Mouse (Mus musculus): ENCODE results near the gene Mpv17. TPM values are rescaled to one million over a fixed set of nuclear protein-coding genes. Genes with fewer than 3 reads are reported as not detected.

The Mpv17 gene
- polyA plus RNA-seq, 1 experiment from 2014 or later, result 56.6 TPM

GRCm38 (mm10) chr5:31110781-31111180 lies 43.3 kb downstream of the Mpv17 start:
- H3K36me3 ChIP-seq (ENCODE audit: control insufficient read depth, insufficient read depth, low read length), result no peaks in the 10 kb centered on the region
- 31% methylated on average over 7 of the region's 7 CpGs for whole genome bisulfite sequencing
- H3K4me2 ChIP-seq (ENCODE audit: low read depth, severe bottlenecking), result no peak overlapping the region
- no peak overlapping the region for H3K4me3 ChIP-seq (ENCODE audit: low read depth, low read length)
- H3K9me3 ChIP-seq (ENCODE audit: control insufficient read depth, low read length), result no peaks in the 10 kb centered on the region
- DNase-seq (ENCODE audit: low spot score) (no peak), ATAC-seq (ENCODE audit: insufficient number of reproducible peaks, low FRiP score, low TSS enrichment, low read depth) (no peak)
- H3K27me3 ChIP-seq (ENCODE audit: control insufficient read depth, insufficient read depth, low read length), result no peaks in the 10 kb centered on the region
- H3K27ac ChIP-seq (replicated peaks; ENCODE audit: low read depth, low read length), result no peak overlapping the region
- no peak overlapping the region for H3K9ac ChIP-seq (ENCODE audit: low read length)
- H3K4me1 ChIP-seq (ENCODE audit: control insufficient read depth, insufficient read depth, low read length), result no peaks in the 10 kb centered on the region

DNA sequence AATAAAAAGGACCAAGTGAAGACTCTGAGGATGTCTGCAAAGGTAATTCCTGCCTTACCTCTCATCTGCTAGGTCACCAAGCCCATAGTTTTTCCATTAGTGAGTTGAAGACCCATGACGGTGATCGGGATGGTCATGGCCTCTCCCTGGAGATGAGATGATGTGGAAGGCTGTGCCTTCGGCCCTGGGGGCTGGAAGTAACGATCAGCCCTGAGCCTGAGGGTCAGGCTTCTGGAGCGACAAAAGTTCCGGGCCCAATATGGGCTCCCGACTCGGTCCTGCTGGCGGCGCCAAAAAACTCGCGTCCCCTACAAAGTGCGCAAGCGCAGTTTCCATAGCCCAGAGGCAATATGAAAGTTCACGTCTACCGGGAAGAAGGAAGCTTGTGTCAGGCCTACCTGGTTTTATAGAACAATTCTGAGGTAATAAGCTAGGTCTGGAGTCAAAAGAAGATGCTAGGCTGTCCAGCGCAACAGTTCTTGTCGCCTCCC lies 46.0 kb downstream of the Mpv17 start, which contains the start of gene Slc30a3:
Gene Slc30a3 (minus strand): TSS at position 238 of the 491 bp plus-strand sequence.
- no peaks in the 10 kb centered on the region for H3K9me3 ChIP-seq (ENCODE audit: control insufficient read depth, low read length)
- no peaks in the 10 kb centered on the region for H3K27me3 ChIP-seq (ENCODE audit: control insufficient read depth, insufficient read depth, low read length)
- H3K36me3 ChIP-seq (ENCODE audit: control insufficient read depth, insufficient read depth, low read length), result no peaks in the 10 kb centered on the region
- ATAC-seq (ENCODE audit: insufficient number of reproducible peaks, low FRiP score, low TSS enrichment, low read depth), result no peak
- H3K9ac ChIP-seq (ENCODE audit: low read length), result no peak within 1 kb of the TSS
- H3K4me3 ChIP-seq (ENCODE audit: low read depth, low read length), result no peak within 1 kb of the TSS
- DNase-seq (ENCODE audit: low spot score), result no peak
- no peak within 1 kb of the TSS for H3K27ac ChIP-seq (replicated peaks; ENCODE audit: low read depth, low read length)
- H3K4me2 ChIP-seq (ENCODE audit: low read depth, severe bottlenecking), result no peak within 1 kb of the TSS
- WGBS, result 92% methylated on average over 18 of the region's 18 CpGs
- H3K4me1 ChIP-seq (ENCODE audit: control insufficient read depth, insufficient read depth, low read length), result no peaks in the 10 kb centered on the region

DNA sequence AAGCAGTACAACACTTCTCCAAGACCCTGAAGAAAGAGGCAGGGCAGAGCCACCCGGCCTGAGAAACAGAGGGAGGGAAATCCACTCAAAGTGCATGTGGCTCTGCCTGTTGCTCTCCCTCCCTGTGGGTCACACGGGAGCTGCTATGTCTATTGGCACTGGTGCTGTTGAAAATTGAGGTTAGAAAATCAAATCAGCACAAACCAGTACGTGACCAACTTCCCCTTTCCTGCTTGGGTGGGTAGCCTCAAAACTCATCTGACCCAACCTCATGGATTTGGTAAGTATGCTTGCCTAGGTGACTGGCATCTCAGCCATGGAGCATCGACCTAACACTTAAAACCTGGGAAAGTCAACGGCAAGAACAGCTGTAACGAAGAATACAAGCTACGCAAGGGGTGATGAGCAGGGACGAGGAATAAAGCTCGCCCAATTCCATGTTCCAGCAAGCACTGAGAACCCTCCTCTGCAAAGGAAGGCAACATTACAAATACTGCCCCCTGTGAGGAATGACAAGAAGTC lies 48.2 kb downstream of the Mpv17 start, which contains the start of gene Dnajc5g:
Gene Dnajc5g (plus strand): TSS at position 472 of the 522 bp plus-strand sequence.
- Histone ChIP-seq H3K9ac (ENCODE audit: low read length) (no peak within 1 kb of the TSS), H3K4me1 (ENCODE audit: control insufficient read depth, insufficient read depth, low read length) (no peaks in the 10 kb centered on the region), H3K27ac (replicated peaks; ENCODE audit: low read depth, low read length) (no peak within 1 kb of the TSS), H3K9me3 (ENCODE audit: control insufficient read depth, low read length) (no peaks in the 10 kb centered on the region), H3K4me2 (ENCODE audit: low read depth, severe bottlenecking) (no peak within 1 kb of the TSS), H3K4me3 (ENCODE audit: low read depth, low read length) (no peak within 1 kb of the TSS), H3K36me3 (ENCODE audit: control insufficient read depth, insufficient read depth, low read length) (no peaks in the 10 kb centered on the region), H3K27me3 (ENCODE audit: control insufficient read depth, insufficient read depth, low read length) (no peaks in the 10 kb centered on the region)
- DNase-seq (ENCODE audit: low spot score) (no peak), ATAC-seq (ENCODE audit: insufficient number of reproducible peaks, low FRiP score, low TSS enrichment, low read depth) (no peak)
- WGBS, result 86% methylated on average over 9 of the region's 9 CpGs

DNA sequence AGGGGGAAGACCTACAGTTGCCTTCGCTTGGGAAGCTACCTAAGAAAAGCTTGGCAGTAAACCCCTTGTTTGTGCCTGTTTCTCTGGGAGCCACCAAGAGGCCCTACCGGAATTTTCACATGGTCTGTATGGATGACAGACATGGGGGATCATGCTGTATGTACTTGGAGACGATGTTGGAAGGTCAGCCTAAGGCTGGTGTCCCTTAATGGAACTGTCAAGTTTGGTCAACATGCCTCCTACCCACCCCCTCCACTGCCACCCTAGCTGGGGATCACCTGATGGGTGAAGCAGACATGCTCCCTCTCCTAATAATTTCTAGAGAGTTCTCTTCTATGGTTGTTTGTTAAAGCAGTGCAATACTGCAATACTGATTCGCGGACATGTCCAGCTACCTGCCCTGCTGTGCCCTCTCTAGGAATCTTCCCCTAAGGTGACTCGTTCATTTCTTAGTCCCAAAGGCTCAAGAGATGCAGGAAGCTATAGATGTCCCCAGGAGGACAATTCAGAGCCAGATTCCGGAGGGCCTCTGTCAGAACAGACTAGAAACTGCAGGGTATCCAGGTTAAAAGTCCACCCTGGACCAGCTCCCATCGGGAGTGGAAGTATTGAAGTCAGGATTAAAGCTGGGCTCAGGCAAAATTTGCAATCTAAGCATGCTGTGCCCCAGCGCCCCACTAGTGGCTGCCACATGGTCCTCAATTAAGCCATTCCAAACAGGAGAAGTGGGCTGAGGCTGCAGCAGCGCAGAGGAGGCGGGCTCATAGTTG lies 58.2 kb downstream of the Mpv17 start:
- peaks cover 10% of the 10 kb centered on the region for H3K4me1 ChIP-seq (ENCODE audit: control insufficient read depth, insufficient read depth, low read length)
- 27% methylated on average over 11 of the region's 11 CpGs for WGBS
- no peak overlapping the region for H3K9ac ChIP-seq (ENCODE audit: low read length)
- no peak overlapping the region for H3K4me3 ChIP-seq (ENCODE audit: low read depth, low read length)
- no peak overlapping the region for H3K4me2 ChIP-seq (ENCODE audit: low read depth, severe bottlenecking)
- H3K9me3 ChIP-seq (ENCODE audit: control insufficient read depth, low read length), result no peaks in the 10 kb centered on the region
- H3K36me3 ChIP-seq (ENCODE audit: control insufficient read depth, insufficient read depth, low read length), result no peaks in the 10 kb centered on the region
- peaks cover 65% of the 10 kb centered on the region for H3K27me3 ChIP-seq (ENCODE audit: control insufficient read depth, insufficient read depth, low read length)
- no peak for ATAC-seq (ENCODE audit: insufficient number of reproducible peaks, low FRiP score, low TSS enrichment, low read depth)
- no peak overlapping the region for H3K27ac ChIP-seq (replicated peaks; ENCODE audit: low read depth, low read length)
- no peak for DNase-seq (ENCODE audit: low spot score)

DNA sequence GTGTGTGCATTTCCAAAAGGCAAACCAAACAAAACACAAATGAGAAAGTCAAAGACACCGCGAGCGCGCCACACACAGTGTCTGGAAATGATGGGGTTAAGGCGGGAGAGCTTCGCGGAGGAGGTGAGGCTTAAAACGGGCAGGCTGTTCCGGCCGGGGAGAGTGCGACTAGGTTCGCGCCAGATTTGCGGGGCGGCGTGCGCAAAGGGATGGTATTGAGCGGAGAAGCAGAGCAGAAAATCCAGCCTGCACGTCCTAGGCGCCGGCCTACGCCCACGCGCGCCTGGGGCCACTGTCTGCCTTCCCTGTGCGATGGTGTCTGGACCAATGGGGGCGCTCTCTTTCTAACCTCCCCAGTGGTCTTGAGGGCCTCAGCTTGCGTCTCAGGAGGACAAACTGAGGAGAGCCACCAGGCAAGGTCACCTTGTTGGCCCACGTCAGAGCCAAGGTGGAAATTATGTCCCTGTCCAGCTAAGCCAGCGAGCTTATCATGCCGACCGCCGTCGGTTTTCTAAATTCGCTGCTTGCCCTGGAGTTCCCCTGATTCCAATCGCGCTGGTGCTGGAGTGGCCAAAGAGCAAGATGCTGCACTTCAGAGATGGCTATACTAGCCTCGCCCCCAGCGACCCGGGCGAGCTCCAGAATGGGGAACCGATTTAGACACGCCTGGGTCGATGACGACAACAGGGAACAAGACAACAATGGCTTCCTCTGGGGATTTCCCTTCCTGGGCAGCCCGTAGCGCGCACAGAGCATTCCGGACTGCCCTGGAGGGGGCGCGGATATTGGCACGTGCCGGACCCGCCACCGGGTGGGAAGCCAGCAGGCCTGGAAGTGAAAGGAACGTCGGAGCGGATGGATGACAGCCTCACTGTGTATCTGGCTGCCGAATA lies 59.0 kb downstream of the Mpv17 start:
- H3K4me3 ChIP-seq (ENCODE audit: low read depth, low read length), result peak overlapping the region; percentile 5; the same call in 1 of the 2 replicates
- no peaks in the 10 kb centered on the region for H3K9me3 ChIP-seq (ENCODE audit: control insufficient read depth, low read length)
- no peaks in the 10 kb centered on the region for H3K36me3 ChIP-seq (ENCODE audit: control insufficient read depth, insufficient read depth, low read length)
- H3K27me3 ChIP-seq (ENCODE audit: control insufficient read depth, insufficient read depth, low read length), result peaks cover 74% of the 10 kb centered on the region
- H3K27ac ChIP-seq (replicated peaks; ENCODE audit: low read depth, low read length), result no peak overlapping the region
- peak; percentile 49 for DNase-seq (ENCODE audit: low spot score)
- WGBS, result under 1% methylated on average over 59 of the region's 59 CpGs
- H3K9ac ChIP-seq (ENCODE audit: low read length), result no peak overlapping the region
- peaks cover 10% of the 10 kb centered on the region for H3K4me1 ChIP-seq (ENCODE audit: control insufficient read depth, insufficient read depth, low read length)
- no peak for ATAC-seq (ENCODE audit: insufficient number of reproducible peaks, low FRiP score, low TSS enrichment, low read depth)
- H3K4me2 ChIP-seq (ENCODE audit: low read depth, severe bottlenecking), result peak overlapping the region; percentile 33

DNA sequence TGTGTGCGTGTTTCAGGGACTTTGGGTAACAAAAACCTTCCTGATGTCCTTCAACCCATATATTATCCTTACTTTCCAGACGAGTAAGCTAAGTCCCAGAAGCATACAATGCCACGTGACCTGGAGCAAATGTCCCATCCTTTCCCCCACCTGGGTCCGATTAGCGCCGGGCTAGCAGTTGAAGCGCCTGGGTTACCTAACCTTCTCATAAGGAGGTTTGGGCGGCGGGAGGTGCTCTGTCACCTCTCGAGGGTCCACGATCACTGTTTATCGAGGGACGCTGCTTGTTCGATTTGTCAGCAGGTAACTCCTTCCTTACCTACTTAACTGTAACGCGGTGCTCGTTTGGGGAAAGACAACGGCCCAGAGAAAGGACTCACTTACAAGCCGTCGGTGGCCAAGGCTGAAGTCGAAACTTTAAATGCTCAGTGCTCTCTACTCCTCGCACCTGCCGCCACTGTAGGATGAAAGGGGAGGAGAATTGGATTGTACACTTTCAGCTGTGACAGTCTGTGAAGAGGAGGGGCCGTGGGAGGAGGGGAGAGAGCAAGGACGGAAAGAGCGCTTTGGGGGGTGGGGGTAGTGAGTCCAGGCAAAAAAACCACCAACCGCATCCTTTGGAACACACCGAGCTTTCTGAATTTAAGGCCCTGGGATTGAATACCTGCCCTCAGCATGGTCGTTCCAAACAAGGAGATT lies 59.8 kb downstream of the Mpv17 start:
- Histone ChIP-seq H3K9me3 (ENCODE audit: control insufficient read depth, low read length) (no peaks in the 10 kb centered on the region), H3K4me3 (ENCODE audit: low read depth, low read length) (peak overlapping the region; percentile 5; the same call in 1 of the 2 replicates), H3K4me2 (ENCODE audit: low read depth, severe bottlenecking) (0 out of 2 replicates have a peak overlapping the region, but pooled peaks have one; percentile 13), H3K9ac (ENCODE audit: low read length) (no peak overlapping the region), H3K4me1 (ENCODE audit: control insufficient read depth, insufficient read depth, low read length) (peaks cover 10% of the 10 kb centered on the region), H3K27me3 (ENCODE audit: control insufficient read depth, insufficient read depth, low read length) (peaks cover 80% of the 10 kb centered on the region), H3K27ac (replicated peaks; ENCODE audit: low read depth, low read length) (no peak overlapping the region), H3K36me3 (ENCODE audit: control insufficient read depth, insufficient read depth, low read length) (no peaks in the 10 kb centered on the region)
- no peak for ATAC-seq (ENCODE audit: insufficient number of reproducible peaks, low FRiP score, low TSS enrichment, low read depth)
- WGBS, result 2% methylated on average over 29 of the region's 29 CpGs
- DNase-seq (ENCODE audit: low spot score), result peak; percentile 65

- H3K4me3 ChIP-seq (ENCODE audit: low read depth, low read length), result peak overlapping the region; percentile 35
- 0 out of 2 replicates have a peak, but pooled peaks have one; percentile 42 for ATAC-seq (ENCODE audit: insufficient number of reproducible peaks, low FRiP score, low TSS enrichment, low read depth)
- peaks cover 83% of the 10 kb centered on the region for H3K27me3 ChIP-seq (ENCODE audit: control insufficient read depth, insufficient read depth, low read length)
- H3K4me1 ChIP-seq (ENCODE audit: control insufficient read depth, insufficient read depth, low read length), result peaks cover 10% of the 10 kb centered on the region
- no peak overlapping the region for H3K27ac ChIP-seq (replicated peaks; ENCODE audit: low read depth, low read length)
- no peaks in the 10 kb centered on the region for H3K9me3 ChIP-seq (ENCODE audit: control insufficient read depth, low read length)
- H3K36me3 ChIP-seq (ENCODE audit: control insufficient read depth, insufficient read depth, low read length), result no peaks in the 10 kb centered on the region
- DNase-seq (ENCODE audit: low spot score), result peak; percentile 56
- under 1% methylated on average over 52 of the region's 54 CpGs for WGBS
- no peak overlapping the region for H3K9ac ChIP-seq (ENCODE audit: low read length)
- peak overlapping the region; percentile 45 for H3K4me2 ChIP-seq (ENCODE audit: low read depth, severe bottlenecking)
Measured at GRCm38 (mm10) chr5:31093151-31094041, 60.7 kb downstream of the Mpv17 start.

All from limb, embryonic 11.5 days (tissue).